Comparison of ENCODE assay signal across 8 mouse cellular contexts in genomic region chr8:83955958-83956218, GRCm38 (mm10). TPM values are rescaled to one million over a fixed set of nuclear protein-coding genes. Genes with fewer than 3 reads are reported as not detected.
A peak's percentile ranks its signal among the peaks of the same experiment; 100 is the strongest.
DNase-seq lines count a peak whose midpoint lies in the region; ATAC-seq and TF ChIP-seq lines count a peak whose summit lies in the region.

No protein-coding gene starts in this region.

- no peak for ATAC-seq in liver, embryonic 13.5 days (ENCODE audit: low read depth)
- ATAC-seq in inflammation-experienced regulatory T-cells, adult 6 months, result no peak

- H3K9ac ChIP-seq in liver, embryonic 13.5 days, result peak overlapping the region; percentile 92

- TF ChIP-seq POLR2A in thymus, adult 2 months (IDR thresholded peaks at IDR 0.05; ENCODE audit: control insufficient read depth, extremely low read depth, insufficient read depth, low read length, poor library complexity), result no peak

- peak overlapping the region; percentile 92 for H3K4me2 ChIP-seq in liver, embryonic 13.5 days

- H3K4me3 ChIP-seq in gastrocnemius, adult 2 months, result peak overlapping the region; percentile 83
- H3K4me3 ChIP-seq in thymus, adult 2 months (ENCODE audit: control insufficient read depth, insufficient read depth, low read length), result peak overlapping the region; percentile 73
- H3K4me3 ChIP-seq in liver, embryonic 13.5 days (replicated peaks), result peak overlapping the region; percentile 94

- DNase-seq in gastrocnemius, adult 2 months, result no peak
- no peak for DNase-seq in gastrocnemius, postnatal 36 days
- no peak for DNase-seq in thymus, adult 2 months
- no peak for DNase-seq in thymus, postnatal 14 days
- DNase-seq in liver, embryonic 13.5 days, result no peak
- DNase-seq in adrenal gland, postnatal 4 days (ENCODE audit: low spot score in 2 of 2), result no peak
- DNase-seq in frontal cortex, postnatal 10 days (ENCODE audit: low spot score in 2 of 2), result no peak

- no peaks in the 10 kb centered on the region for H3K27me3 ChIP-seq in thymus, adult 2 months (ENCODE audit: control insufficient read depth, insufficient read depth, low read length)
- H3K27me3 ChIP-seq in liver, embryonic 13.5 days, result no peaks in the 10 kb centered on the region

- no peaks in the 10 kb centered on the region for H3K9me3 ChIP-seq in liver, embryonic 13.5 days (replicated peaks)

- TF ChIP-seq CTCF in gastrocnemius, adult 2 months (IDR thresholded peaks at IDR 0.05), result no peak
- no peak for TF ChIP-seq CTCF in thymus, adult 2 months (IDR thresholded peaks at IDR 0.05; ENCODE audit: borderline replicate concordance, control insufficient read depth, extremely low read depth, insufficient read depth, low read length, poor library complexity)

- 19% methylated on average over 15 of the region's 15 CpGs for WGBS in thymus, adult 2 months
- WGBS in liver, embryonic 13.5 days (ENCODE audit: insufficient replicate concordance), result 1% methylated on average over 15 of the region's 15 CpGs

- intact Hi-C loops in gastrocnemius, adult 2 months (cut with DNase I), result loop anchor here (5.0 kb wide), 1 partner anchor 174 kb away; no protein-coding TSS in a partner anchor
- intact Hi-C loops in gastrocnemius, postnatal 36 days (cut with DNase I), result loop anchor here (5.0 to 10.0 kb wide), 3 partner anchors 59 to 294 kb away; no protein-coding TSS in a partner anchor

- H3K4me1 ChIP-seq in thymus, adult 2 months (replicated peaks; ENCODE audit: control insufficient read depth, insufficient read depth, low read length), result peaks cover 13% of the 10 kb centered on the region
- H3K4me1 ChIP-seq in liver, embryonic 13.5 days (replicated peaks), result peaks cover 30% of the 10 kb centered on the region

- peak overlapping the region; percentile 59 for H3K27ac ChIP-seq in gastrocnemius, adult 2 months
- no peak overlapping the region for H3K27ac ChIP-seq in thymus, adult 2 months (ENCODE audit: control insufficient read depth, insufficient read depth, low read length)
- H3K27ac ChIP-seq in liver, embryonic 13.5 days, result peak overlapping the region; percentile 83

- no peaks in the 10 kb centered on the region for H3K36me3 ChIP-seq in thymus, adult 2 months (ENCODE audit: control insufficient read depth, insufficient read depth, low read length)
- H3K36me3 ChIP-seq in liver, embryonic 13.5 days, result peaks cover 19% of the 10 kb centered on the region

RNA-seq across cellular contexts. Expression of gene Asf1b, which starts 0.6 kb away (rescaled TPM):
- under 1 TPM; 0.23 to 0.42 TPM for total RNA-seq in gastrocnemius, adult 2 months (2021)
- under 1 TPM; 0.42 to 0.71 TPM for total RNA-seq in gastrocnemius, postnatal 36 days (2021)
- polyA plus RNA-seq in thymus, adult 2 months (2012; rRNA removed), result 170 and 243 TPM in 2 replicates
- polyA plus RNA-seq in liver, embryonic 13.5 days (2015; fragmentation: Nextera tagmentation; extraction: Ambion mirVana), result 114 and 126 TPM in 2 replicates
- total RNA-seq in adrenal gland, postnatal 4 days (2021), result 10 to 100 TPM; 16.9 to 20.1 TPM
- polyA plus RNA-seq in inflammation-experienced regulatory T-cells, adult 6 months (2017; shearing (Covaris generic)), result 100 to 1,000 TPM in 1 of 3 experiments, 10 to 100 TPM in 2; 26.0 to 159 (median 26.4) TPM

RNA-seq across cellular contexts. Expression of gene Gm10644, which starts 0.9 kb away (rescaled TPM):
- total RNA-seq in gastrocnemius, adult 2 months (2021), result under 1 TPM; 0.64 to 0.84 TPM
- total RNA-seq in gastrocnemius, postnatal 36 days (2021), result under 1 TPM; 0.27 to 0.56 TPM
- polyA plus RNA-seq in thymus, adult 2 months (2012; rRNA removed), result 0.75 and 1.1 TPM in 2 replicates
- 0.18 and 0.22 TPM in 2 replicates for polyA plus RNA-seq in liver, embryonic 13.5 days (2015; fragmentation: Nextera tagmentation; extraction: Ambion mirVana)
- under 1 TPM; 0.62 to 0.70 TPM for total RNA-seq in adrenal gland, postnatal 4 days (2021)
- 1 to 10 TPM in 1 of 3 experiments, under 1 TPM in 2; 0.16 to 1.5 (median 0.52) TPM for polyA plus RNA-seq in inflammation-experienced regulatory T-cells, adult 6 months (2017; shearing (Covaris generic))

RNA-seq across cellular contexts. Expression of gene Prkaca, which starts 16.9 kb away (rescaled TPM):
- total RNA-seq in gastrocnemius, adult 2 months (2021), result 100 to 1,000 TPM; 137 to 165 TPM
- total RNA-seq in gastrocnemius, postnatal 36 days (2021), result 100 to 1,000 TPM; 148 to 165 TPM
- 57.8 and 59.0 TPM in 2 replicates for polyA plus RNA-seq in thymus, adult 2 months (2012; rRNA removed)
- 50.5 and 52.3 TPM in 2 replicates for polyA plus RNA-seq in liver, embryonic 13.5 days (2015; fragmentation: Nextera tagmentation; extraction: Ambion mirVana)
- 100 to 1,000 TPM; 225 to 237 TPM for total RNA-seq in adrenal gland, postnatal 4 days (2021)
- 10 to 100 TPM; 16.3 to 20.1 (median 18.8) TPM for polyA plus RNA-seq in inflammation-experienced regulatory T-cells, adult 6 months (2017; shearing (Covaris generic))

RNA-seq across cellular contexts. Expression of gene Samd1, which starts 41.6 kb away (rescaled TPM):
- total RNA-seq in gastrocnemius, adult 2 months (2021), result 10 to 100 TPM; 15.1 to 19.8 TPM
- total RNA-seq in gastrocnemius, postnatal 36 days (2021), result 10 to 100 TPM; 13.0 TPM
- polyA plus RNA-seq in thymus, adult 2 months (2012; rRNA removed), result 153 and 190 TPM in 2 replicates
- 5.8 and 6.9 TPM in 2 replicates for polyA plus RNA-seq in liver, embryonic 13.5 days (2015; fragmentation: Nextera tagmentation; extraction: Ambion mirVana)
- total RNA-seq in adrenal gland, postnatal 4 days (2021), result 10 to 100 TPM; 57.6 to 63.1 TPM
- polyA plus RNA-seq in inflammation-experienced regulatory T-cells, adult 6 months (2017; shearing (Covaris generic)), result 1 to 10 TPM; 5.0 to 7.3 (median 6.5) TPM

RNA-seq across cellular contexts. Expression of gene 1700067K01Rik, which starts 45.4 kb away (rescaled TPM):
- under 1 TPM in 1 of 2 experiments, not detected in 1; 0.48 TPM for total RNA-seq in gastrocnemius, adult 2 months (2021)
- under 1 TPM in 1 of 2 experiments, not detected in 1; 0.48 TPM for total RNA-seq in gastrocnemius, postnatal 36 days (2021)
- polyA plus RNA-seq in thymus, adult 2 months (2012; rRNA removed), result 1.1 and 1.2 TPM in 2 replicates
- polyA plus RNA-seq in liver, embryonic 13.5 days (2015; fragmentation: Nextera tagmentation; extraction: Ambion mirVana), result 0.38 and 0.57 TPM in 2 replicates
- under 1 TPM; 0.62 to 0.76 TPM for total RNA-seq in adrenal gland, postnatal 4 days (2021)
- under 1 TPM in 2 of 3 experiments, not detected in 1; 0.51 to 0.70 TPM for polyA plus RNA-seq in inflammation-experienced regulatory T-cells, adult 6 months (2017; shearing (Covaris generic))

Comparison
In these comparisons a context has a peak if more than half of its experiments do, and no peak if none do; other contexts are left out.
1. RNA of gene Asf1b, which starts 0.6 kb away (total RNA-seq): 16.9 to 20.1 TPM in adrenal gland, postnatal 4 days; 0.42 to 0.71 TPM in gastrocnemius, postnatal 36 days and 0.23 to 0.42 TPM in gastrocnemius, adult 2 months; every median in the first group is over 10 times any median in the second.
2. Peak in every context shown above with its lines, with median percentiles within 50 percentile points of each other: H3K4me3 ChIP-seq.